Mouse (Mus musculus) megakaryocyte progenitor cell, adult 5-6 weeks (primary cell): Measurements from ENCODE around the gene Sec11a. TPM values are rescaled to one million over a fixed set of nuclear protein-coding genes. Genes with fewer than 3 reads are reported as not detected.
"Not testable (repeated sequence)": the region's sequence is repeated elsewhere in the genome, so short reads cannot be mapped to it uniquely, and the experiment has no call there.

Source experiments
- ATAC-seq: replicated peaks from 2 replicates; pipeline ENCODE4 v1.8.0; 2016; ENCODE audit warnings: mild to moderate bottlenecking, moderate TSS enrichment, inconsistent platforms; ENCODE audit not compliant: poor library complexity
- total RNA-seq, 2 experiments: library from RNA; stranded (forward) in 1 of 2; stranded (reverse) in 1 of 2; fragments of 157-497, 149-512 nt in 1 of 2; fragments of 200-1000 nt in 1 of 2; gene quantifications; 2 replicates each; pipeline versions ENCODE4 v1.2.3 to v1.2.4; 2015 to 2017

The Sec11a gene
- 219 and 228 TPM in 2 replicates for total RNA-seq (2015)
- 452 and 486 TPM in 2 replicates for total RNA-seq (2017)

DNA sequence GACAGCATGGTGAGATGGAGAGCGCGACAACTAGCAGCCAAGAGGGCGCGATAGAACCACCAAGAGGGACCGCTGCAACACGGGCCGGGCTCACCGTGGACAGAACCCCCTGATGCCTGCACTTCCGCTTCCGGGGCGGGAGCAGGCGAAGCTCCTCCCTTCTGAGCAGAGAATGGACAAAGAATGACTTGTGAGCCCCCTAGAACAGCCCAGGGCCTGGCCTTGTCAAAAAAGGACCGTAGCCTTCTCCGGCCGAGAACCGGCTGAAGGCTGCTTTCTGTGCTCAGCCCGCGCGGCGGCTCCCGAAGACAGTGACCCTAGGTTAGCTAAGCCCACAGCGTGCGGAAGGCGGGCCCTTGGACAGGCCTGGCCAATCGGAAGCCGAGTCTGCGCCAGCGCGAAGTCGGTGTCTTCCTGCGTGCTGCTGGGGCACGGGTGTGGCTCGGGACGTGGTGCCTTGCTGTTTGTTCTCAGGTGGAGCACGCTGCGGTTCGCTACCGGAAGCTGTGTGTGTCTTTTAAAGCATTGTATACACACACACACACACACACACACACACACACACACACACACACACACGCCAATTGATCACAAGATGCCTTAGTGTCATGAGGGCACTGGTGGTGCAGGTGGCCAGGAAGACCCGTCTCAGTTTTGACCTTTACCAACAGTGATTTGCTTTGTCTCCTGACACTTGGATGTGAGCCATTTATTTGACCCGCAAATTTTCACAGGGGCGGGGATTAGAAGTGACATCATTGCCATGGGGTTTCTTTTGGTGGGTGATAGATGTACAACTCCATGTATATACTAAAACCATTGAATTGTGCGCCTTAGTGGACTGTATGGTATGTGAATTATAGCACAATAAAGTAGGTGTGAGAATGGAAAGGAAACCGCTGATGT is at the start of gene Sec11a:
TSS of gene Sec11a (minus strand) at position 336 of the 906 bp plus-strand sequence.
- peak; percentile 97 for ATAC-seq

DNA sequence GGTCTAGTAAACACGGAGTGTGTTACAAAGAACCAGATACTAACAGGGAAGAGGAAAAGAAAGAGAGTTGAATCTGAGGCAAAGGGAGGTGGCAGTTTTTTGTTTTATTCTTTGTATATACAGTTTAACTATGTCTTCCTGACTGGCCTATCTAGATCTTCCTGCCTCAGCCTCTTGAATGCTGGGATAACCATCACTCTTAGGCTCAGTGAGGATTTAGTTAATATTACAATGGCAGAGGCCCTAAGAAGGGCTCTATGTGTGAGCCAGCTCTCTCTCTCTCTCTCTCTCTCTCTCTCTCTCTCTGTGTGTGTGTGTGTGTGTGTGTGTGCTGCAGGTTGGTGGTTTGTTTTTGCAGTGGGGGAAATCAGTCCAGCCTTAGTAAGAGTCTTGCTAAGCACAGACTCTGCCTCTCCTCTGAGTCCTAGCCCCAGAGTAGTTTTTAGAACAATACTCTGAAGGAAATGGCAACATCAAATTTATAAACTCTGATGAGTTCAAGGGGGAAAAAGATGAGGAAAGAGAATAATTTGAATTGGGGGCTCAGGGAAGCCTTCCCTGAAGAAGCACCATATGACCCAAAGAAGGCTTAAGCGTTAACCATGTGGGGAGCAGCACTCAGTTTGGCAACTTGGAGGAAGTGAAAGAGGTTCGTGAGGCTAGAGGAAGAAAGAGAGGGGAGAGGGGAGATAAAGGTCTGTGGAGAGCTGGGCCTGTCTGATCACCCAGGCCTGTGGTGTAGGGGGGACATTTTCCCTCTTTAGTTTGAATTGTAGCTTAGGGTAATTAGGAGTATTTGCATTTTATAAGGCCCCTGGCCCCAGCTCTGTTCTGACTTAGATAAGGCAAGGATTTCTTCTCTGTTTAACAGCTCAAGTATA is 47.9 kb upstream of the Sec11a start:
- peak; percentile 63 for ATAC-seq

DNA sequence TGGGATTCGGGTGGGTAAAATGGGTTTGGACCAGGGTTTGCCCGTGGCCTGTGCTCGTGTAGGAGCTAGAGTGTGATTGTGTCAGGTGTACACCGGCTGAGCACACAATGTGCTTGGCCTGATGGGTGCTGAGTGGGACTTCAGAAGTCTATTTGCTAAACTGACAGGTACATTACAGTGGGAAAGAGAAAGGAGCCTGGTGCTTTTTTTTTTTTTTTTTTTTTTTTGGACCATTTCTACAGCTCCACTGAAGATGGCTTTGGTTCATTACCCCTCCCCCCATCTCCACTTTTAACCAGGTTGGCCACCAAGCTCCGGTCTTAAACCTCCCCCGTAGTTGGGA is 47.1 kb upstream of the Sec11a start:
- no peak for ATAC-seq

DNA sequence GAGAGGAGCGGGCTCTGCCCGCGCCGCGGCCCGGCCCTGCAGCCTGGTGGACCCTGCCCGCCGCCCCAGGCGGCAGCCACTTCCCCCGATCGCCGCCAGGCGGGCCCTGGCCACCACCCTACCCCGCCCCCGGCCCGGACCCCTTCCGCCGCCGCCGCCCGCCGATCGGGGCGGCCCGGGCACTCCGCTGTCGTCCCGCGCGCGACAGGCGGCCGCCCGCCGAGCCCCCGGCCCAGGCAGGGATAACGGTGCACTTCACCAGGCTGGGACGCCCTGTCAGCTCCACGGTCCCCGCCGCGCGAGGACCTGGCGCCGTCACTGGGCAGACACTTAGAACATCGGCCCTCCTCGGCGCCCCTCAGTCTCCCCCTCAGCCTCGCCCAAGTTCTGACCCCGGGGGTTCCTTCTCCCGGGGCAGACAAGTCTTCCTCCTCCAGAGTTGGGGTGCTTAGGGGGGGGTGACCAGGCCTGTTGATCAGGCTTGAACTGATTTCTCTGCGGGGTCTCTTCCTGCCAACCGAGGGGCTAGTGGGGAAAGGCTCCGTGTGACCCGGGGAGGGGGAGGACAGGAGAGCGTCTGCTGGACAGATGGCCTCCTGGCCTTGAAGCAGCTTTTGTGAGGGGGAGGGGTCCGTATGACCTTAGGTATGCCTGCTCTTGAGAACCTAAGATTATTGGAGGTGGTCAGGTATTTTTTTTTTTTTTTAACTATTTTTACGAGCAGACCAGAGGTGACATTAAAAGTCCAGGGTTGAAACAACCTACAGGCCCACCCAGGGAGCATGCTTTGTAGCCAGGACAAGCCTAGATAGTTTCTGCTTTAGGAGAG is 46.5 kb upstream of the Sec11a start:
- peak; percentile 24 for ATAC-seq

DNA sequence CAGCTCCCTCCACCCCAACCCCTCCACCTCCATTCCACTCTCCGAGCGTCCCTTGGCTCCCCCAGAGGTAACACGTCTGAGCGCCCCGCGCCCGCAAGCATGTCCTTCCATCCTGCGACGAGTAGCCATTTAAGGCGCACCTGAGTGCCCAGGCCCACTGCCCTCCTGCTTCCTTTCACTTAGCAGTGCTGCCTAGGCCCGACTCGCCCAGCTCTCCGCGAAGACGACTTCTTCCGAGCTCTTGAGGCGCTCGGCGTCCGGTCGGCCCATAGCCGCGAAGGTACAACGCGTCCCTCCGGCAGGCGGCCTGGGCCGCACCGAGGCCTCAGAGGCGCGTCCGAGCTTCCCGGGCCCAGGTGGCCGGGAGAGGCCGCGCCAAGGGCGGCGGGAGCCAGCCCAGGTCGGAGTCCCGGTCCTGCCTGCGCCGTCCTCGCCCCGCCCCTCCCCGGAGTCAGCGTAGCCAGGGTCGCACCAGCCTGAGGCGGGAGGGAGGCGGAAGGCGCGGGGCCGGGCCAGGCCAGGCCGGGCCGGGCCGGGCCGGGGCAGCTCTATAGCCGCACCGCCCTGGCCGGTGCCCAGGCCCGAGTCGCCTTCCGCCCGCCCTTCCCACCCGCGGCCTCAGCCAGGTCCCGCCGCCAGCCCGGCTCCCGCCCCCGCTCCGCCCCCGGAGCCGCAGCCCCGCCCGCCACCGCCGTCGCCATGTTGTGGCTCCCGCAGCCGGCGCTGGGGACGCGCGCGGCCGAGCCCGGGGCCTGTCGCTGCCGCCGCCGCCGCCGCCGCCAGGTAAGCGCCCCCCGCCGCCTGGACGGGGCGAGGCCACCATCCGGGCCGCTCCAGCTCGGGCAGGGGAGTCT is 45.6 kb upstream of the Sec11a start, which contains the start of gene Zfp592:
TSS of gene Zfp592 (plus strand) at position 702 of the 854 bp plus-strand sequence.
- ATAC-seq, result peak; percentile 44

DNA sequence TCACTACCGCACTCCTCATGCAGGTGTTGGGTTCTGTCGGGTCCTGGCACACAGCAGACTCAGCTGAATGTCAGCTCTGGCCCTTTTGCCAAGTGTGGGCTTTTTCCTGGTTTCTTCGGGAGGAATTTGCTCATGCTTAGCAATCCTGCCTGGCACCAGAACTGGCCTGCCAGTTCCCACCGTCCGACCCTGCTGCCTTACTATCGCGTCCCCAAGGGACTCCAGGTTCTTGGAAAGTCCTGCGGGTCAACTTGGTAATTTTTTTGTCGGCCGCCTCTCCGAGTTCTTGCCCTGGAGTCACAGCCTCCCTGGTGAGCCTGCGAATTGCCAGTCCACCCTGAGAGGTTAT is 45.0 kb upstream of the Sec11a start:
- ATAC-seq, result no peak

DNA sequence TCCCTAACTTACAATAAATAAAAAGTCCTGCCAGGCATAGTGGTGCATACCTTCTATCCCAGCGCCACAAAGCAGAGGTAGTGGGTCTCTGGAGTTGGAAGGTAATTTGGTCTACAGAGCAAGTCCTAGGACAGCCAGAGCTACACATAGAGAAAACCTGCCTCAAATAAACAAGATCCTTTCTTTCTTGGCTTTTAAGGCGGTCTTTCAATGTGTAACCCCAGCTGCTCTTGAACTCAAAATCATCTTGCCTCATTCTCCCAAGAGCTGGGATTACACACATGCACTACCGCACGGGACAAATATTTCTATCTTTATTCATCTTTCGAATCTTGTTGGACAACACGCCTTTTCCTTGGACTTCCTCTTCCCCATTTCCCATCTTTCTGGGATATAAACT is 44.5 kb upstream of the Sec11a start:
- no peak for ATAC-seq

DNA sequence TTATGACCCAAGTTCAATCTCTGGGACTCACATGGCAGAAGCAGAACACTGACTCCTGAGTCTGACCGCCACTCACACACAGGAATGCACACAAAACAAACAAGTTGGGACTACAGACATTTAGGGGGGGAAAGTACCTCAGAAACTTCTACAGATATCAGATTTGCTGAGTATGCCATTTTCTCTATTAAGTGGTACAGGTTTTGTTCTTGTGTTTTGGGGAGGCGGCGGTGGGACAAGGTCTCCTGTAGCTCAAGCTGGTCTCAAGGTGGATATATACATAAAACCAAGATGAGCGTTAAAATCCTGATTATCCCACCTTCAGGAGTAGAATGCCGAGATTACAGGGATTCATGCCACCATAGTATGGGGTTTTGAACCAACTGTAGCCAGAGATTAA is 44.0 kb upstream of the Sec11a start:
- no peak for ATAC-seq

DNA sequence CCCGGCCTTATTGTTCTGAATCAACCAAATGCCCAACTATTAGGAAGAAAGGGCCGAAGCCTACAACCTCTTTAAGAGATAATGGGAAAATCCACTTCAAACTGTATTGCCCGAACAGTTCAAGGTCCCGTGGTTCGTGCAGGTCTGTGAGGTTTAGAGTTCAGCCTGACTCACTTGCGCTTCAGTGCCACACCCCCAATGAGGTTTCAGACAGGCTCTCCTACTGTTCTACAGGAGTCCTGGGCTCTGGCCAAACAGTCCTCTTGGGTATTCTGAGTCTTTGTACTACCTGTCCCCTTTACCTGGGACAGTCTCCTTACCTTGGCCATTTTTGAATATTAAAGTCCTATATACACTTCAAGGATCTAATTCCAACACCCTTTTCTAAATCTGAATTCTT is 42.7 kb upstream of the Sec11a start:
- no peak for ATAC-seq

DNA sequence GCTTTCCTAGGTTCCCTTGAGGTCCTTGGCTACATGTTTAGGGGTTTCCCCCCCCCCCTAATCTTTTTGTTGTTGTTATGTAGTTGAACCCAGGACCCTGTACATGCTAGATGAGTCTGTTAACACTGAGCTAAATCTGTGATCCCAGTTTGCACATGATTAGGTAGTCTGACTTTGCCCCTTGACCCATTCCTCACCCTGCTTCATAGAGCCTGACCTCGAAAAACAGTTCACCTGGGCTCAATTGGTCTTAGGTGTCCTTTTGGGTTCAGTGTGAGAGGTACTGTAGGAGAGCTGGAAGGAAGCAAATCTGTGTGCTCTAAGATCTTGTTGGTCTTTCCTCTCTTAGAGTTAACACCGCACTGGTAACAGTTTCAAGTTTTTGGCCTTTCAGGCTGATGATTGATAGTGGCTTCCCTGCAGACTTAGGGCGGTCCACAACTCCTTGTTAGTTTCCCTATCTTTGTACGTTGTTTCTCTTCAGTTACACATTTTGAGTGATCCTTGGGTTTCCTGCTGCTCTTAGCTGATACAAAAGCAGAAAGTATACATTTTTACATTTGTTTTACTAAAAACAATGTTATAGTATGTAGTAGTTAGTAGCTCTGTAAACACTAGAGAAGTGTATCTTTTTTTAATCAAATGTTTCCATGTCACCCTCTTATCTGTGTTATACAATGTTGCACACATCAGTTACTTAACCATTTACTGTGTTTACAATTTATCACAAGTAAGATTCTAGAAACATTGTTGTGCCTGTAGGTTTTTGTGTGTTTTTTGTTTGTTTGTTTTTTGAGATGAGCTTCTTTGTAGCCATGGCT is 40.4 kb upstream of the Sec11a start:
- peak; percentile 54 for ATAC-seq

DNA sequence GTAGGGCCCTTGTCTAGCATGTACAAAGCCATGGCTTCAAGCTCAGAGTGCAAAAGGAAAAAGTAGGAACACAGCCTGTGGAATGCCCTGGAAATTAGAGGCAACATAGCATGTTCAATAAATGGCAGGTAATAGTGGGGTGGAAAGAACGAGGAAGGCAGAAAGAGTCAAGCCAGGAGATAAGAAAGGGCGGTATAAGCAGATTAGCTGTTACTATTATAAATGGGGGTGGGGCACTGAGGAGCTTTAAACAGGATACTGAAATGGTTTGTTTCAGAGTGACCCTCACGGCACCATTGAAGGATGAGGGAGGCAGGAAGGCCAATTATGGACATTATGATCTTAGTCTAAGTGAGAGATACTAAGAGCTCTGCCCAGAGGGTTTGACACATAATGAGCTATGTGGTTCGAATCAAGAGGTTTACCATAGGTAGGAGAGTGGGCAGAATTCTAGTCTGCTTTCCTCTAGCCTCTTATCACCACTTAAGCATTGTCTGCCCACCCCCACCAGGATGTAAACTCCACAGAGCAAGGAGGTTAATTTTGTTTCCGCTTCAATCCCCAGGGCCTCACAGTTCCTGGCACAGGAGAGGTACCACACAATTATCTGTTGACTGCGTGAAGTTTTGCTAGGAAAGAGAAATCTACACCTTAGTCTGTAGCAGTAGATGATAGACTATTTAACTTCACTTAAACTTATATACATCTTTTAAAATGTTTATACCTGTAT is 39.0 kb upstream of the Sec11a start:
- peak; percentile 49 for ATAC-seq

DNA sequence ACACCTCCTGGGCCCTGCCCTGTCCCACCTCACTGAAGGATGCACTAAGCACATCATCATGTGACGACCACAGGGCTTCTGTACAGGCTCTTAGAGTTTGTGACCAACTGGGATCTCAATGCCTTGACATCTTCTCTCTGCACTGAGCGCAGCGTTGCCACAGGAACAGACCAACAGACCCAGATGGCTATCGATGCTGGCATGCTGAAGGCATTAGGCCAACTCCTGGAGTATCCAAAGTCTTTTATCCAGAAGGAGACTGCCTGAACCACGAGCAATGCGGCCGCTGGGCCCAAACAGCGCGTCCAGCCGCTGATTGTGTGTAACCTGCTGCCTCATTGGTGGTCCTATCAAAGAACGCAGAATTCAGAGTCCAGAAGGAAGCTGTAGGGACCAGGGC is 33.0 kb upstream of the Sec11a start:
- ATAC-seq, result no peak

DNA sequence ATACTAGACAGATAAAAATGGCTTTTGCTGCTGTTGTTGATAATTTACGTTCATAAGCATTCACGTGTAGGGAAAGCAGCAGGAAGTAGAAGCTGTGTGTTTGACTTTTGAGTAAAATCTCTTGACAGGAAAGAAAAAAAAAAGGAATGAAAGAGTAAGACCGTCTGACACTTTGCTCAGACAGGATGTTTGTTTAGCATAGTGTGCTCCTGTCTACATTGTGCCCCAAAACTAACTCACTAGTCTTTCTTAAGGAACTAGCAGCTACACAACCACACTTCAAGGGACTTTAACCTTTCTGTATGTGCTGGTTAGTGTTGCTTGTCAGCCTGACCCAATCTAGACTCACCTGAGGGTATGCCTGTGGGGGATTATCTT is 26.0 kb upstream of the Sec11a start:
- ATAC-seq, result not testable (repeated sequence)

DNA sequence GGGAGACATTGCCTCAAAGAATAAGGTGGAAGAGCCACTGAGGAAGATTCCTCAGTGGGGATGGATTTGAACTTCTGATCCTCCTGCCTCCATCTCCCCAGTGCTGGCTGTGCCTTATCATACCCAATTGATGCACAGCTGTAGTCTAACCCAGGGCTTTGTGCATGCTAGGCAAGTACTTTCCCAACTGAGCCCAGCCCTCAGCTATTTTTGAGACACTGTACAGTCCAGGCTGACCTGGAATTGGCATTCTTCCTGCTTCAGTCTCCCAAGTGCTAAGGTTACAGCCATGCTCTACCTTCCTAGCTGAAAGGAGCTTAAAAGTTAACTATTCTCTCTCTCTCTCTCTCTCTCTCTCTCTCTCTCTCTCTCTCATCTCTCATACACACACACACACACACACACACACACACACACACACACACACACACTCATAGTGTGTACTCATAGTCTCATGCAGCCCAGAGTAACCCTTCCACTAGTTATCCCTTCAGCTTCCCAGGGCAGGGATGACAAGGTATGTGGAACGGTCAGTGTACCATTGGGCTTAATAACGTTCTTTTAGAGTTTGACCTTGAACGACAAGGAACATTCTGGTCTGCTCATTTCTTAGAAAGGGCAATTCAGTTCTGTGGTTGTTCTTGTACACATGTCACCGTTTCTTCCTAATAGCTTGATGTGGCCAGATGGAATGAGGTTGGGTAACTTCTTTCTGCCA is 25.5 kb upstream of the Sec11a start:
- ATAC-seq, result 0 out of 2 replicates have a peak, but pooled peaks have one; percentile 29

DNA sequence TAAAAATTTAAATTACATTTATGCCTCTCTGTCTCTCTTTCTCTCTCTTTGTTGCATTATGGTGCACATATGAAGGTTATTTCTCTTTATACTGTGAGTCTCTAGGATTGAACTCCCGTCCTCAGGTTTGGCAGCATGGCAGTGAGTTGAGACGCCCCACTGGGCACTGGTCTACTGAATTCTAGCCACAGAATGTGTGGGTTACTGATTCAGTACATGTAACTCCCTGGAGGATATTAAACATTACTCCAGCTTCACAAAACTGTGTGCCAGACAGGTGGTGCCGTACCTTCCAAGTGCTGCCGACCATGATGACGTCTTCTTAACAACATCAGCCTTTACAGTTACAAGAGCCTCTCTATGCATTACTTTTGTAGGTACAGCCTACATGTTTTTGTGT is 24.5 kb upstream of the Sec11a start:
- ATAC-seq, result no peak

DNA sequence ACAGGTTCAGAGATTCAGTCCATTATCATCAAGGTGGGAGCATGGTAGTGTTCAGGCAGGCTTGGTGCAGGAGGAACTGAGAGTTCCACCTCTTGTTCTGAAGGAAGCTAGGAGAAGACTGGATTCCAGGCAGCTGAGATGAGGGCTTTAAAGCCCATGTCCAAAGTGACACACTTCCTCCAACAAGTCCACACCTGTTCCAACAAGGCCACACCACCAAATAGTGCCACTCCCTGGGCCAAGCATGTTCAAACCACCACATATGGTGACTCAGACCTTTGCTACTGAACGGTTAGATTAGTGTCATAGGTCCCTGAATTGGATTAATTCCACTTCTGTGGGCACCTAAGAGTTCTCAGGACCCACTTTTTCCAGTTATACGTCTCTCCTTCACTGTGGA is 23.8 kb upstream of the Sec11a start:
- no peak for ATAC-seq

DNA sequence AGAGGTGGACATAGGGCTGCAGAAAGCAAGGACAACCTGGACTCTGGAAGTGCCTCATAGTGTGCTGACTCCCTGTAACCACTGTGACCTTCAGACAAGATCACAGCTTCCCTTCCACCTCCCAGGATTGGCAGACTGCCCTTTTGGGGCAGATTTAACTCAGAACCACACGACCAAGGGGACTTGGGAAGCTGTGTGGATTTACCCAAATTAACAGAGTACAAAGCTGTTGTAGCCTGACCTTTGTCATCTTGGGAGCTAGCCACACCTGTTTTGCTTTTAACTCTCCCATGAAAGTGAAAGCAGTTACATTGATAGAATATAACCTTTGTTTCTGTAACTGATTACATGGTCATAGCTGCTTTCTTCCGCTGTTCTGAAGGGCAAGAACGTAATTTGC is 23.3 kb upstream of the Sec11a start:
- no peak for ATAC-seq

DNA sequence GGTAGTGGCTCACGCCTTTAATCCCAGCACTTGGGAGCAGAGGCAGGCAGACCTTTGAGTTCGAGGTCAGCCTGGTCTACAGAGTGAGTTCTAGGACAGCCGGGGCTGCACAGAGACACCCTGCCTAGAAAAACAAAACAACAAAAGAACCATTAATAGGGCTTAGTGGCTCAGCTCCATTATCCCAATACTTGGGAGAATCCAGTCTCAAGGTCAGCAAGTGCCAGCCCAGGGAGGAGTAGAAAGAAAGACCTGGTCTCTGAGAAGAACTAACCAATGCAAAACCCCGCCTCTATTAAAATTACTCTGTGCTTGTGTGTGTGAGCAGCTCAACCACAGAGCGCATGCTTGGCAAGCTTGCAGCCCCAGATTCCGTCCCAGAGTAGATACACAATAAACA is 15.2 kb upstream of the Sec11a start:
- ATAC-seq, result no peak
